Mouse (Mus musculus) kidney, adult 9 months (tissue): ENCODE measurements around the gene Ss18l1.

Experiments
- DNase-seq: peaks from one replicate; pipeline ENCODE4 v3.0.0; 2022

The Ss18l1 gene

DNA sequence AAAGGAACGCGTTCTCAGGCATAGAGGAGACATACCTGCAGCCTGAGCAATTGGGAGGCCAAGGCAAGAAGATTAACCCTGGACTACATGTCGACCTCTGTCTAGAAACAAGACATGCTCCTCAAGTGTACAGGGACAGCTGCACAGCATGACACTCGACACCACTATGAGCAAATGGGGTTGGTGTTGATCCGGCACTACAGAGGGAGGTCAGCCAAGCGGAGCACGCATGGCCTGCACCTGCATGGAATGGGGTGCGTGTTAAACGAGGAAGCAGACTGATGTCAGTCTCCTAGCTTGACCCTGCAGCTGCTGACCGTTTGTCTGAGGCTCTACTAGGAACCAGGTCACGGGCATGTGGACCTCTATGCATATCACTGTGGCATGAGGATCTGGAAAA is 48.0 kb downstream of the Ss18l1 start:
- DNase-seq: no peak

DNA sequence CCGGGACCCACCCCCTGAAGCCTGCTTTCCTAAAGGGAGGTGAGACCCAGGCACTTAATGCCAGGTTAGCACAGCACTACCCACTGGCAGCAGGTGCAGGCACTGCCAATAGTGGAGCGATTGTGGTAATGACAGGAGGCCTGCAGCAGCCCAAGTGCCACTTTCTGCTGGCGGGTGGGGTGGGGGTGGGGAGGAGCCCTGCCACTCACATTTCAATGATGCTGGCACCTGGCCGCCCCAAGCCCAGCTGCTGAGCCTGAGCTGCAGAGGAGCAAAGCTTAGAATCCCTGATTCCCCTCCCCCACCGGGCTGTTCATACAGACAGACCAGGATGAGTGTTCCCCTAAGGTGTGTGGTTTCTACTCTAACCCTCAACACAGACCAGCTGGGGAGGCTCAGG is 53.4 kb downstream of the Ss18l1 start:
- no peak for DNase-seq

DNA sequence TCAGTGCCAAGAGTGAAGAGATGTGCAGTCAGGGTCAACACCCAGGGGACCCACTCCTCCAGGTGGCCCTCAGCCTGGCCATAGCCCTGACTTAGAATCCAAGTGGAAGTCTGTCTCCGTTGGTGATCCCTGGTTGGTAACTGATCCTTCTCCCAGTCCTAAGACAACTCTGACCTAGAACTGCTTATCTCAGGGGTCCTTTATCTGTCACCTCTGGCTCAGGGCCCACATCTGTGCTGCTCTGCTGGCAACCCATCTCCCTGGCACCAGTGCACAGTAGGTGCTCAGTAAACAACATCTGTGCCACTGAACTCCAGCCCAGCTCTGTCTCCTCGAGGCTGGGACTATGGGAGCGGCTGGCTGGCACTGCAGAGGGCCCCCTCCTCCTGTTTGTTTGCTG is 55.3 kb downstream of the Ss18l1 start:
- DNase-seq: no peak

DNA sequence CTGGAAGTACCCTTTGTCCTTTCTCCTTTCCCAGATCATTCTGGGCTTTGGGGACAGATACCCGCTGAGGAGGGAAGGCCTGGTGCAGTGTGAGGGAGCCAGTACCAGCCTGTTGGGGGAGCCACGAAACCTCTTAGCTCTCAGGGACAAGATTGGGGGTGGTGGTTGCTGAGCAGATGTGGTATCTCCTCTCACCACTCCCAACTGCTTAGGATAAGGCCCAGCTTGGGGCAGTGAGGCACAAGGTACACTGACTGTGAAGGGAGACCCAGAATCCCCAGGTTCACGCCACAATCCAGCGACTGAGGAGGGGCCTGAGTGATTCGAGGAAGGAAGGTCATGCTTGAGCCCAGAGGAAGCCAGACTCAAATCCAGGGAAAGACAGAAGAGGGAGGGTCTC is 55.9 kb downstream of the Ss18l1 start:
- no peak for DNase-seq

DNA sequence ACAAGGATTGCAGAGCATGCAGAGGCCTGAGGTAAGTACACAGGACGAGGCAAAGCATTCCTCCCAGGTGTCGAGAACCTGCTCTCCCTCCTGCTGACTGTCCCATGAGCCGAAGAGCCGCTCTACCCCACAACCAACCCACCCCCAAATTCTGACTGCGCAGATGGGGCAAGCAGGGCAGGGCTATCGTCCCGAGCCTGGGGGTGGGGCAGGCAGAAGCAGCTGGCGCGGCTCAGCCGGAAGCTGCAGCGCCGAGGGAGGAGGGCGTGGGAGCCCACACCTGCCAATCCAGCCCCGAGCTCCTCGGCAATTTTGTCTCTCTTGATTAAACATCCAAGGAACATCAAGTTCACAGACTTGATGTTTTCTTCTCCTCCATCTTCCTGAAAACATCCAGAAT is 57.2 kb downstream of the Ss18l1 start:
- DNase-seq: no peak

DNA sequence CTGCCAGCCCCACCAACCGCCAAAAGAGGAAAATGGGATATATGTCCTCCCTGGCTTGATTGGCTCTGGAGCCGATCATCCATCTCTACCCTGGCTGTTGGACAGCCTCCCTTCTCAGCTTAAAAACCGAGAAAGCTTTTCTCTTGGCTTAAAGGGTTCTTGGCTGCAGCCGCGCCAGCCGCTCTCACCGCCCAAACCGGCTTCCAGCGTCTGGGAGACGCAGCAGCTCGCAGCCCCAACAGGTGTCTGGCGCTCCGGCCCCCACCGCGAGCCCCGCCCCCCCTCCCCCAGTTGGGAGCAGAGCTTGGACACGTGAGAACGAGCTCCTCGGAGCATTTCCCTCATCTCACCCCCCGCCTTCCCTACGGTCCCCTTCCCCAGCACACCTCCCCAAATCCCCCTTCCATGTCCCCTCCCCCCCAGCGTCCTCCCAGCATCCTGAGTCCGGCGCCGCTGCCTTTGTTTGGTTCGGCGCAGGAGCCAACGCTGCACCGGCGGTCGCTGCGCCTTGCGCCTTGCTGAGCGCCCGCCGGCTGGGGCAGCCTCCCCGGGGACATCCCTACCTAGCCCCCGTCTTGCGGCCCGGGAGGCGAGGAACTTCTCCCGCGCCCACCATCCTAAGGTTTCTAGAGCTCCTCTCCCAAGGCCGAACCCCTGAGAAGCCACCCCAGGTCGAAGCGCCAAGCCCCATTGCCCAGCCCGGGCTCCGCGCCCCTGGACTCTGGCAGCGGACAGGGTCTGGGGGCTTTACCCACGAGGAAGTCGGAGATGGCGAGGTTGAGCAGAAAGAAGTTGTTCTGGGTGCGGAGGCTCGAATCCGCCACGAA is 61.1 kb downstream of the Ss18l1 start:
- no peak for DNase-seq

DNA sequence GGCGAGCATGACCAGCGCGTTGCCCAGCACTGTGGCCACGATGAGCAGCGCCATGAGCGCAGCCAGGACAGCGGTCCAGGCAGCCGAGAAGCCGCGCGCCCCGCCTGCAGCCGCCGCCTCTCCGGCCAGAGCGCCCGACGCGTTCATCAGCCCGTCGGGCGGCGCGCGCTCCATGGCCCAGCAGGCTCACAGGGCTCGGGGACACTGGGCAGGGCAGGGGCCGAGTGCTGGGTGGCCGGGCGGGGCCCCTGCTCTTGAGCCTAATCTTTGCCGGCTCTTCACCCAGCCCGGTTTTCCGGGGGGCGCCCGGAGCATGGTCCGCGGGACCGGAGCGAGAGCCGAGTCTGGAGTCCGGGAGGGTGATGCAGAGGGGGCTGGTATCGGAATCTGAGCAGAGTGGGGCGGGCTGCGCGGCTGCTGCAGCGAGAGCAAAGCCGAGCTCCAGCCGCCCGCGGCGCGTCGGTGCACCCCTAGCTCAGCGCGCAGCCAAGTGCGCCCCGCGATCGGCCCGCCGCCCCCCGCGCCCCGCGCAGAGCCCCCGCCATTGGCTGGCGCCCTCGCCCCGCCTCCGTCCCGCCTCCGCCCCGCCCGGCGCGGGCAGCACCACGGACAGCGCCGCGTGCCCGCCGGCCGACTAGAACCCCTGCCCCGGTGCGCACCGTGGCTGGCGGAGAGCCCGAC is 61.8 kb downstream of the Ss18l1 start, which contains the start of gene Hrh3:
Gene Hrh3 (minus strand): TSS at position 511 of the 681 bp plus-strand sequence.
- peak; percentile 81 for DNase-seq

DNA sequence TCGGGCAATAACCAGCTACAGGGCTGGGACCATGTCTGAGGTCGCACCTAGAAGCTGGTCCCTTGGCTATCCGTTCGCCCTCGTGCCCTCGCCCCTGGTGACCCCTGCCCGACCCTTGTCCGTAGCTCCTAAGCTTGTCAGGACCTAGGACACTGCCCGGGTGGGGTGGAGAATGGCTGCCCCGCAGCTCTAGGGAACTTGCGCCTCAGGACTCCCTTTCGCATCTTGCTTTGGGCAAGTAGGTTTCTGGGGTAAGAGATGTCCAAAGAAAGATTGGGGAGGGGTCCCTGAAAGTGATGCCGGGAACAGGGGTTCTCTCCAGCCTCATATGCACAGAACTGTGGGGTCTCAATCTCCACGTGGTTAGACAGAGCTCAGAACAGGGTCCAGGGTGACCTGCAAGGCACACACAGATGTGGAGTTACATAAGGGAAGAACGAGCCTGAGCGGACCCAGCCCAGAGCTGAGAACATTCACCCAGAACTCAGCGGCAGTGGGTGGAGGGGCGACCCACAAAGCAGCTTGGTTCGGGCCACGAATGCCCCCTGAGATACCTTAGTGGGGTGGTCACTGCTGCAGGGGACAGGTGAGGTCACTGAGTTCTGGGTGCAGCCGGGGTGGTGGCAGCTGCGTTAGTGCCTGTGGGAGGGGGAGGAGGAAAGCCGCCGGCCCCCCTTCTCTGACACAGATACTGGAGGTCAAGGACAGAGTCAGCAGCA is 62.5 kb downstream of the Ss18l1 start:
- DNase-seq: no peak

DNA sequence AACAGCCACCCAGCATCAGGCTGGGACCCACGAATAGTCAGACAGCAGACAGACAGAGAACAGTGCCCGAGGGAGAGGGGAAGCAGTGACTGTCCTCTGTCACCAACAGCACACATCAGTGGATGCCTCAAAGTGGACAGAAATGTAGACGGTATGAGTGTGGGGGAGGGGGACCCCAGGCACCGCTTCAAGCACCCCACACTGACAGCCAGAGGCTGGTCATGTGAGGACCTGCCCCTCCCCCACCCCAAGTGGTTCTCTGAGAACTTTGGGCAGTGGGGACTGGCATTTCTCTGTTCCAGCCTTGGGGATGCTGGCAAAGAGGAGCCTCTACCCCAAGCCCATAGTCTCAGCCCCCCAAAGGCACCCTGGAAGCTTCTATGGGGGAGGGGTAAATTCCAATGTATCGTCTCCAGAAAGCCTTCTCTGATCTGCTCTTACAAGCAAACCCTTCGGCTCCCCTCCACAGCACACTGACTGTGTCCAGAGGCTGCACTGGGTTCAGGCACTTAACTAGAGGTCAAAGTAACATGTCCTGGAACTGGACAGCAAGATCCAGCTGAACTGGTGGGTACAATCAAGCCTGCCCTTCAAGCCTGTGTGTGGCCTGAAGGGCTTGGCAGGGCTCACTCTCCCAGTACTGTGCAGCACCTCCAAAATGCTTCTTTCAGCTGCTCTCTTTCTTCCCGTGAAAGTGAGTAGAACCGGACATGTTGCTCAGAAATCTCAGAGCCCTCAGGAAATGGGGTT is 63.3 kb downstream of the Ss18l1 start:
- DNase-seq: peak; percentile 43

DNA sequence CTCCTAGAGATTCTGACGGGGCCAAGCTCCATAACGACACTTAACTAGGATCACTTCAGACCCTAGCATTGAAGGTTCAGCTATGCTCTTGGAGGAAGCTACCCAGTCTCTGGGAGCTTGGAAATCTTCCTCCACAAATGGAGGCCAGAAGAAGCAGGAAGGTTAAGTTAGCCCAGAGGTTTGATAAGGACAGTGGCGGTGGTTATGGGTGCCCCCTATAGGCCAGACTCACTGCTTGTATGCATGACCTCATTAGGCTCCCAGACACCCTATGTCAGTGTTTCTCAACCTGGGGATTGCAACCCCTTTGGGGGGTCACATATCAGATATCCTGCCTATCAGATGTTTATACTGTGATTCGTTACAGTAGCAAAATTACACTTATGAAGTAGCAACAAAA is 64.8 kb downstream of the Ss18l1 start:
- DNase-seq: no peak

DNA sequence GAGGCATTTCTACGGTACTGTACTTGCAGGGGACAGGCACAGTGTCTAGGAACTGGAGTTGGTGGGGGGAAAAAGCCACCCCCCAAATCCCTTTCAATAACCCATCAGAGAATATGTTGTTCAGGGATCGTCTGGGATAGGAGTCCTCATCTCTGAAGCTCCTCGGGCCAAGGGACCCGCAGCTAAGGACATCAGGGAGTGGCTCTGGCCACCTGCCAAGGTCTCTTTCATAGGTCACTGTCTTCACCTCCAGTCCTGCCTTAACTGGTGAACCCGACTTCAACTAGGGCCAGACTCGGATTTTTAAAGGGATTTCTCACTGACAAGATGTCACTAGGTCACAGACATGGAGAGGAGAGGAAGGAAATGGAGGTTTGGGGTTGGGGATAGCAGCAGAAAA is 66.0 kb downstream of the Ss18l1 start:
- DNase-seq: no peak

DNA sequence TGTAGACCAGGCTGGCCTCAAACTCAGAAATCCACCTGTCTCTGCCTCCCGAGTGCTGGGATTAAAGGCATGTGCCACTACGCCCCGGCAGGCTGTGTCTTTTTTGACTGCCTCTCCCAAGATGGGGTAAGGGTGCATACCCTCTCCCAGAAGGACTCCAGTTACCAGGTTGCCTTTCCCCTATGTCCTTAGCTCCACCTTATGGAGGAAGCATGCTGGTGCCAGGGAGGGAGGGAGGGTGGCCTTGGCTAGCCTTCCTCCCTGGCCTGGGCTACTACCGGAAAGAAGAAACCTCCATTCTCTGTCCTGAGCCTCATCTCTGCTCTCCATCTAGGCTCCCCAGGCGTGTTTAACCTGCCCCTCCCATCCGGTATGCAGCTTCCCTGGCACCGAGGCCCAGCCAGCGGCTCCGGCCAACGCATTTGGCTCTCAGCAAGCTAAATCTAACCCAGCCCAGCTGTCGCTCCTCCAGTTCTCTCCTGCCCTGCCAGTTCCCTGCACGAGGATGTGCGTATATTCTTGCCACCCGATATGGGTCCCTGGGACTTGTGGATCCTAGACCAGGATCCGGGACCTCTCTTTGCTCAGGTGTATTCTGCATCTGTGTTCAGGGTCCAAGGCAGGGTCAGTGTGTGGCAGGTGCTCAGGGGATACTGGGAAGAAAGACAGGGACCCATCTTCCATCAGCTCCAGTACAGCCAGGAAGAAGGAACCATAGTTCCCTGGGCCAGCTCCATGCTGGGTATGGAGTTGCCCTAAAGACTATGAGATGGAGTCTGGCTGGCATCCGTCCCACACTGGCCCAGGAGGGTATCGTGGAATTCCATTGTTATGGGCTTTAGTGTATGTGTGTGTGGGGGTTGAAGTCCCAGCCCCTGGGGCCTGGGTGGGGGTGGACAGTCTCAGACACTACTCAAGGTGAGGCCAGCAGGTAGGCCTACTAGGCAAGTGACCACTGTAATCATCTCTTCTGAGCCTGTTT is 71.9 kb downstream of the Ss18l1 start:
- DNase-seq: peak; percentile 24

DNA sequence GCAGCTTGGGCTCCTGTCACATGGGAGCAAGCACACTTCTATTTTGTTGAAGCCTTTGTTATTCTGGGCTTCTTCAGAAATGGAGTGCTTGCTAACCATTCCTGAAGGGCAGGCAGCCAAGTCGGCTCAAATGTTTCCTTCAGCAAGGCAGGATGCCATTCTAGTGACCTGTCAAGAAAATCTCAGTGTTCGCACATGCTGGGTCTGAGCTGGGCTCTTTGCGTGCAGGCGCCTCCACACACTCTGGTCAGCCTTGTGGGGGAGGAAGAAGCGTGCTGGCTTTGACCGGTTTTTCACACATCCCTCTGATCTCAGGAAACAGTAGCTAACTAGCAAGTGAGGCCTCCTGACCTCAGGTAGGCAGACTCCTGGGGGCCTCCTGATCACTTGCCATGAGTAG is 73.0 kb downstream of the Ss18l1 start:
- DNase-seq: peak; percentile 56

DNA sequence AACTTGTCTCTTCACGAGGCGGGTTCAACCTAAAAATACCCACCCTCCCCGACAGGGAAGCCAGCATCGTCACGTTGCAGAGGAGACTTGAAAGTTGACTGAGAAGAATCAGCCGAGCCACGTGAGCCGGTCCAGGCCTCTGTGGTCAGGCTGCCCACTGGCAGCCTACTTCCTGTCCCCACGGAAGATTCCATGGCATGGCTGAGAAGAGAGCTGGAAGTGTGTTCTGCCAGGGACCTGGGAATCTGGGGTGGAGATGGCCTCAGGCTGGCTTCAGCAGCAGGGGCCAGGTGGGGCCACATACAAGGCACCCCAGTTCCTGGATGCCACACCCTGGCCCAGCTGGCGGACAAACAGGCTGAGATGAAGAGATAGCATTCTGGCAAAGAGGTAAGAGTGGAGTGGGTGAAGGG is 73.8 kb downstream of the Ss18l1 start:
- DNase-seq: no peak

DNA sequence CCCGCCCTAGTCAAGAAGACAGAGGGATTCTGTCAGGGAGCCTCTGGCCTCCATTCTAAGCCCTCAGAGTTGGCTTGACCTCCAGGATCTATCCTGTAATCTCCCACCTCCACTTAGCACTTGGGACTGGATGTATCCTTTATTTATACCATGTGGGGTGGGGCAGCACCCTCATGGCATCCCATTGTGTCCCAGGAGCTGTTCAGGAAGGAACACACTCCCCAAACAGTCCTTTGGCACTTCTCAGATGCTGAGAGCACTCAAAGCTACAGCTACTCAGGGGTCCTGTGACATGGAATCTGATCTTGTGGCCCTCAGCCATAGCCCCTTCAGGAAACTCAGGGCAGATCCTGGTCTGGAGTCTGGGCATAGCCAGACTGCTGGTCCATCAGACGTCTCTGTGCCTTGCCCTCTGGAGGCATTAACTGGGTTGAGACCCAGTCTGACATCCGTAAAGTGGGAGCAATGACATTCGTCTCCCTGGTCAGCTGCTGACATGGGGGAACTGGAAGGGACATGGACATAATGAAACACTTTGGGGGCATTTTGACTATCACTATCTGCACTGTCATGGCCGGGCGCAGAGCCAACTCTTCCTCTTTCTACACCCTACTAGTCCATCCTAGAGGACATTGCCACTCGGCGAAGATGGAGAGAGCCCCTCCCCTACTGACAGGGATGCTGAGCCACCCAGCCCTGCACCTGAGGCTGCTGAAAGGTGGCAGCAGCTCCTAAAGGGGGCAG is 74.6 kb downstream of the Ss18l1 start:
- peak; percentile 25 for DNase-seq

DNA sequence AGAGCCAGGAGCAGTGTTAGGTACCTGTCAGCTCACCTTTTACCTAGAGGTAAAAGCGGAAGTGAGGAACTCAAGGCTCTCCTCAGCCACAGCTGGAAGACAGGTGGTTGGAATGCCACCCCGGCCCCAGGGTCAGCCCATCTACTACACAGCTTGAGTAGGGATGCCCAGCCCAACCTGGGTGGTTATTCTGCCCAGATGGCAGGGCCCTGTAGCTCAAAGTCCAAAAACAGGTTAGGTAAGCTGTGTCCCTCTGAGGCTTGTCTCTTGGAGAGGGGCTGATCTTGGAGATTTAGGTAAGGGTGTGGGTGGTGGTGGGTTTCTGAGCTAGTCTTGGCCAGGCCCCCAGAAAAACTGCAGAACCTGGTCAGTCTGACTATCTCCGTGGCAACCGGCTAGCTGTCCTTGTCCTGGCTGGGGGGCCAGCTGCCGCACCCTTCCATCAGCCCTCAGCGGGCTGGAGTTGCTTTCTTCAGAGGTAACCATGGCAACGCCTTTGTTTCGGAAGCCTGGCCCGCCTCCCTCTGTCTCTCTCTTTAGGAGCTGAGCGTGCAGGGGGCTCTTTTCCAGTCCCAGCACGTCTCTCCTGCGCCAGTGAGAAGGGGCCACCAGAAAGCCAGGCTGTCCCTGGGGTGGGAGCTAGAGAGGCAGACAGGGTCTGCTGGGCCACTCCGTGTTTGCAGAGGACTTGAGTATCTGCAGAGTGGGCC is 75.3 kb downstream of the Ss18l1 start:
- DNase-seq: peak; percentile 30

DNA sequence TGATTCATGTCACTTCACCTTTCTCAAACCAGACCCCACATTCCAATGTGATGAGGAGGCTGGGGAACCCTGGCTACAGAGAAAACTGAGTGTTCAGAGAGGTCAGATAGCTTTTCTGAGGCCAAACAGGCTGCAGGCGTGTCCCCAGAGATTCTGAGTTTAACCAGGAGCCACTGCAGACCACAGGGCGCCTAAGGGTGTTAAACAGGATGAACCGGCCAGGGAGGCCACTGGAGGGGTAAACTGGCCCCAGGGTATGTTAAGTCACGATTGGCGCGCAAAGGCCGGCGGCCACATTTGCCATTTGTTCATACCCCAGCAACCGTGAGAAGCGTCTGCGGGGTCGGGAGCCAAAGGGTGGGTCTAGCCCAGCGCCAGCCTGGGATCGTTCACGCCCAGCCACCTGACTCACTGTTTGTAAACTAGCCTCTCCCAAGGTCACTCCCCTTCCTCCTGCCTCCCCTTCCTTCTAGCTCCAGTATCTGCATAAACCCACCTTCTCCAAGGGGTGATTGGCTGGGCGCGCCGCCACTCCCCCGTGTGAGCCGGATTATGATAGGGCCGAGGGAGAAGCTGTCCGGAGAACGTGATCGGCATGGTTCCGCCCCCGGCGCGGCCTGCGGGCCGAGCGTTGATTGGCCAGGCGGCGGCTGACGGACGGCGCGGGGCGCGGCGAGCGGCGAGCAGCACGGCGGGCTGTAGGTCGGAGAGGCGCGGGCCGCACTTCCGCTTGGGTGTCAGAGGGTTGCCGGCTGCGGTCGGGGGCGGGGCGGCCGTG is 76.5 kb downstream of the Ss18l1 start, which contains the start of gene Osbpl2:
Gene Osbpl2 (plus strand): TSS at position 646 of the 778 bp plus-strand sequence.
- peak; percentile 100 for DNase-seq
